Mouse (Mus musculus): Measurements from ENCODE around the gene A730015C16Rik.

- TF ChIP-seq POLR2A (IDR thresholded peaks at IDR 0.05; ENCODE audit: extremely low read depth, insufficient read depth, low read length): no peak
- no peak for TF ChIP-seq CTCF (IDR thresholded peaks at IDR 0.05; ENCODE audit: extremely low read depth, insufficient read depth, low read length)
Measured at GRCm38 (mm10) chr4:108873746-108874145, 25.3 kb upstream of the A730015C16Rik start.
